Mouse (Mus musculus): ENCODE data around the gene Mctp2. TPM values are rescaled to one million over a fixed set of nuclear protein-coding genes. Genes with fewer than 3 reads are reported as not detected.

Mctp2 gene
- total RNA-seq, 2 experiments from 2014 or later = 0.44 to 0.45 TPM

DNA sequence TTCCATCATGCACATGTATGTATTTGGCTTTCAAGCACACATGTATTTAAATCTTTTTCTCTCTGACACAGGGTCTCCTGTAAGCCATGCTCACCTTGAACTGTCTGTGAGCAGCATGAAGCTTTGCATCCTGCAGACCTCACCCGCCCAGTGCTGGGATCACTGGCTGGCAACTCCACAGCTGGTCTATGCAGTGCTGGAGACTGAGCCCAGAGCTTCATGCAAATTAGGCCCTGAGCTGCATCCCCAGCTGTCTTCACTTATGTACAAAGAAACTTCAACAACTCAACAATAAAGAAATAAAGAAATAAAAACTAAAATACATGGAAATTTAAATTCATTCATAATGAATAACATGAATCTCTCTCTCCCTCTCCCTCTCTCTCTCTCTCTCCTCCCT lies 110.7 kb downstream of the Mctp2 start:
- no peak for DNase-seq (ENCODE audit: low spot score)

DNA sequence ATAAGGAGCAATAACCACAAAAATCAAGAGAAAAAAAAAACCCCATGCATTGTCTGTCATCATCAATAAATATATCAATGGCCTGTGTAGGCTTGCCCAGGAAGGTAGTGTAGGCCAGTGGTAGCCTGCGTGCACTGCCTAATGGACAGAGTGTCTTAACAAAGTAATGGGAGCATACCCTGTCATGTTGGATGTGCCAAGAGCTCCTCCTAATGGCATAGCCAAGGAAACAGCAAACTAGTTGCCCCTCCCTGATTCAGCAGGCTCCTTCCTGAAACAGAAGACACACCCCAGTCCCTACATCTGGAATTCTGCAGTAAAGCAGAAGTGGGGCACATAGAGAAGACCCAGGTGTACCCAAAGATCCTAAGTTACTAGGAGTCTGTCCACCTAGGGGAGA lies 113.1 kb downstream of the Mctp2 start:
- intact Hi-C loops (cut with DNase I) = no loop called here
- DNase-seq (ENCODE audit: low spot score) = no peak

More for the DNA sequence above, 110.7 kb downstream of the Mctp2 start:
- intact Hi-C loops (cut with DNase I) = no loop called here

DNA sequence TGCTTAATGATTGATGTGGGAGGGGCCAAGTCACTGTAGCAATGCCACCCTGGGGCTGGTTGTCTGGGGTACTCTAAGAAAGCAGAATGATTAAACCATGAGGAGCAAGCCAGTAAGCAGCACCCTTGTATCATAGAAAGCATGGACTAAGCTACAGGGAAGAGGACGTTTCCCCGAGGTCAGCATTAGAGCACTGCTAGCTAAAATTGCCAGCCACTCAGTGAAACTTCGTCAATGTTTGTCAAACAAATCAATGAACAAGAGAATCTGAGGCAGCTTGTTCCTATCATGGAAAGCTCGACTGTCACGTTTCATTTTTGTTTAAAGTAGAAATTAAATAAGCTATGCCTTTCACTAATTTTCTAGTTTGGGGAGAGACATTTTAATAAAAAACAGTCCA lies 124.8 kb downstream of the Mctp2 start:
- intact Hi-C loops (cut with DNase I) = no loop called here
- no peak for DNase-seq (ENCODE audit: low spot score)

DNA sequence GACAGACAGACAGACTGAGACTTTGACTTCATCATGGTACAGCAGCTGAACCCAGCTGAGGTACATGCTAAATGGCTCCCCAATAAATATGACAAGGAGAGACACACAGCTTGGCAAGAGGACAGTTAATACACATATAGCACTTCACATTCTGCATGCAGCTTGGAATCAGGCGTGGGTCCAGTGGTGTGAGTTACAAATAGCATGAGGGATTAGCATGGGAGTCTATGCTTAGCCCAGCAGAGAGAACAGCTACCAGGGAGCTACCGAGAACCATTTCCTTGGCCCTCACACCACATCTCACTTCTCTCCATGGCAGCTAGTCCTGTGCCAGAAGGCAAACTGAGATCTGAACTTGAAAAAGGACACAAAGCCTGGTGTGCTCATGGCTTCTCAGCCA lies 137.1 kb downstream of the Mctp2 start:
- intact Hi-C loops (cut with DNase I) = loop anchor here (5.0 to 10.0 kb wide), 2 partner anchors 205 to 582 kb away; no protein-coding TSS in a partner anchor
- DNase-seq (ENCODE audit: low spot score) = no peak

DNA sequence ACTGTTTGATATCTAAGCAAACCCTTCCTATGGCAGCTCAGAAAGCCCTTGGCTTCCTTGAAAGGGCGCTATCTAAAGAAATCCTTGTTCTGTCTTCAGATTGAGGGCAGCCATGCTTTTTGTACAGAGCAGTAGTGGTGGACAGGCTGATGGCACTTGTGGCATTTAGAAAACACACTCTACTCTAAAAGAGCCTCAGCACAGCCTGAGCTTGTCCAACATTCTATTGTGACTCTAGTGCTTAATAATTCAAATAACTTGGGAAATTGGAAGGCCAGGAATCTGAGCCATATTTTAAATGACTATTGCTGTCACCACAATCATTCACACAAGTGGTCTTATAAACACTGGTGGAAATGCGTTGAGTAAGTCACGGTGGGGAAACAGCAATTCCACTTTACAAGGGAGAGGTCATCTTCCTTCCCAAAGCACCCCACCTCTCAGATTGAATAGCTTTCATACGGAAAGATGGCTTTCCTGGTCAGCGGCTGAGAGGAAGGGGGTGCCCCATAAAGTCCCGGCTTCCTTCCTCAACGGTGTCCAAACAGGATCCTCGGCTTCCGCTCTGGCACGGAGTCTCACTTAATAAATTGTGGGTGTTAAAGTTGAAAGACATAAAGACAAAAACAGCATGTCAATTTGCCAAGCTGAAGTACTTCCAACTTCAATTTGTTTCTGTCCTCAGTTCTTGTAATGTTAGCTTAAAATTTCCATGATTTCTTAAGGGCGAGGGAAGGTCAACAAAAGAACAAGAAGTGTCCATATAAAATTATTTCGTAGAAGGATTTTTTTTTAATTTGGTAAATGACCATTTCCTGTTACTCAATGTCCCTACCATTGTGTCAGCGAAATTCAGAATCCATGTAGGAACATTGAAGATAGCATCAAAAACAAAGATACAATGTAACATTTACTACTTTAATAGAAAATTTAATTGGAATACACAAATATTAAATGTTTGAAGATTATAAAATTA lies 140.4 kb downstream of the Mctp2 start:
- DNase-seq (ENCODE audit: low spot score) = peak; percentile 53
- intact Hi-C loops (cut with DNase I) = loop anchor here (5.0 to 10.0 kb wide), 2 partner anchors 201 to 579 kb away; no protein-coding TSS in a partner anchor

DNA sequence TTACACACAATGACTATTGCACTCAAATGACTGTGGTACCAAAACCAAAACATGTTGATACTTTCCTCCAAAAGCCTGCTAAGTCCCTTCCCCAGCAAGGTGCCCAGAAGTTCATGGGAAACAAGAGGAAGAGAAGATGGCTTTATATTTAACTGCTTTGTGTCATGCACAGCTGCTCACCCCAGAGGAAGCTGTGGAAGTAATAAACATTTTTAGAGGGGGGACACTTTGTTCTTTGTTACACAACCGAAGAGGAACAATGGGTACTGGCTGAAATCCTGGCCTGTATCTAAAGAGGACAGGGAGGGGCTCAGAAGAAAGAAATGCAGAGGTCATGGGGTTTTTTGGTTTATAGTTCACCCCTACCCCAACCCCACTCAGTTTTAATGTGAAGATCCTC lies 144.2 kb downstream of the Mctp2 start:
- DNase-seq (ENCODE audit: low spot score) = peak; percentile 6
- intact Hi-C loops (cut with DNase I) = loop anchor here (5.0 to 10.0 kb wide), 2 partner anchors 197 to 455 kb away; no protein-coding TSS in a partner anchor

DNA sequence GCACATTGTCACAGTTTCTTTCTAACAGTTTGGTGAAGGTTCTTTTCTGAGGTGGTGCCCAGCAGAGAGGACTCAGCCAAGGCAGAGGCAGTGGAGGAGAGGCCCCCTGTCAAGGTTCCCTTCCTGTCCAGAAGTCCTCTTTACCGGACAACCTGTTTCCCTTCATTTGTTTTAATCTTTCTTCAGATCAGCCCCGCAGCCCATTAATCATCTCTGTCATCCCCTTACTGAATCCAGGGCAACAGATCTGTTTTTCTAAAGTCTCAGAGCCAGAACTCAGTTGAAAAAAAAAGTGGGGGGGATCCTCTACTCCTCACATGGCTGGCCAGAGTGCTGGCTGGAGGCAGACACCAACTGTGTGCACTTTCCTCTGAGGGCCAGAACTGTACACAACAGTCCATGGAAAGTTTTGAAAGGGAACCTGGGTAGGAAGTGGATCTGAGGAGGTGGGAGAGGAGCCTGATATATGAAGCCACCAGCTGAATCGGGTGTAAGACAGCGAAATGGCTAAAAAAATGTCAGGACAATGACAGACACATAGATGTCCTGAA lies 146.8 kb downstream of the Mctp2 start:
- DNase-seq (ENCODE audit: low spot score) = no peak
- intact Hi-C loops (cut with DNase I) = loop anchor here (5.0 to 10.0 kb wide), 2 partner anchors 195 to 452 kb away; no protein-coding TSS in a partner anchor

DNA sequence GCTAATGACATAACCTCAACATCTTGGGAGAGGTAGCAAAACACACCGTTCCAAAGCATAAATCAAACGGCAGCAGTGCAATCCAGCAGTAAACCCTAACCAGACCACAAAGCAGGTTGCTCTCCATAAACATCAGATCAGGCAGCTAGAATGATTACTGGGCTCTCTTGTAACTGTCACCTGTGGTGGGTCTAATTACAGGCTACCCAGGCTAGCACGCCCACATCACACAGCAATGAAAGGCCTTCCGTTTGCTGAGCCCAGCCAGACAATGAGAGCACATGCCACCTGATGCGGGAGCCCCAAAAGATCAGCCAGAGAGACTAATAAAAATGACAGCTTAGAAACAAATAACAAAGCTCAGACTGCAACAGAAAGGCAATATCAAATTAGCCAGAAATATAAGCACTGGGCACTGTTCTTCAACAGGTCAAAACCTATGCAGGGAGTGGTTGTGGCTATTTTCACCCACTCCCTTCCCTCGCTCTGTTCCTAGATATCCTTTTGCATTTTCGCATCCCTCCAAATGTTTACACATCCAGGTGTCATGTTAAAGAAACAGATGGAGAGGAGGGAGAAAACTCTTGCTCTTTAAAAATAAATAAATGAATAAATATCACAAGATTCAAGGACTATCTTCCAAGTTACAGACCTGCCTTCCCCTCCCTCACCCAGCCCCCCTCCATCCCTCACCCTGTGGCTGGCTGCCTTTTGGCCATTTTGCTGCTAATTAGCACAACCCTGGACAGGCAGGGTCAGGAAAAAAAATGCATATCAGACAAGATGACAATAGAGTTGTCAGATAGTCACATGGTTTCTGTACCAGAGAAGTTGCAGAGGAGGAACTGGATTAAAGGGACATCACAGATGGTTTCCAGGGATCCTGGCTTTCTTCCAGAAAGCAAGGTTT lies 155.4 kb downstream of the Mctp2 start:
- intact Hi-C loops (cut with DNase I) = no loop called here
- DNase-seq (ENCODE audit: low spot score) = no peak

DNA sequence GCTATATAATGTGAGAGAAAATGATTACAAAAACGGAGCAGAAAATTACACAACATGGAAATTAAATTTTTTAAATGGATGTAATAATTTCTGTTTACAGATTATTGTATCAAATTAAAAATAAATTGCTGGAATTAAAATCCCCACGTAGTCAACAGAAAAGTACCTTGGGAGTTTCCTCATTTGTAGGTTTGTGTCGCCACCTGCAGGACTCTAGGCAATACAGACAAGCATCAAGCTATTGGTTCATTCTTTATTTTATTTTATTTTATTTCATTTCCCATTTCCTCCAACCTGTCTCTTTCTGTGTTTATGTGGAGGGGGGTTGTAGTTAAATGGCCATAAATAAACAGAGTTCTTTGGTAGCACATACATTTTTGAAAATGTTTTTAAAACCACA lies 157.3 kb downstream of the Mctp2 start:
- DNase-seq (ENCODE audit: low spot score) = no peak

DNA sequence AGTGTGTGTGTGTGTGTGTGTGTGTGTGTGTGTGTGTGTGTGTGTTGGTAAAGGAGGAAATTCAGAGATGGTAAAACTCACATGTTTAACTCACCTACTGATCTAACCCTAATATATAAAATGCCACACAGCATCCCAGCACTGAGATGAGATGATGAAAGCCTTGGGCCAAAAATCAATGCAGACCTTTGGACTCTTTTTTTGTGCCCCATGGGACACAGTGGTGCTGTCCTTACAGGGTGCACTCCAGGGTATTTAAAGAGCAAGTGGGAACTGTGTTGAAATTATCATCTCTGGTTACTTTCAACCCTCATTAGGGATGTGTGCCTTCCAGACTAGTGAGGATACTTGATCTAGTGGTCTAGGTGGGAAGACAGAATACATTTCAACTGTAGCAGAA lies 159.6 kb downstream of the Mctp2 start:
- no peak for DNase-seq (ENCODE audit: low spot score)
- intact Hi-C loops (cut with DNase I) = loop anchor here (5.0 to 10.0 kb wide), 2 partner anchors 280 to 1802 kb away; no protein-coding TSS in a partner anchor

More for the DNA sequence above, 157.3 kb downstream of the Mctp2 start:
- intact Hi-C loops (cut with DNase I) = loop anchor here (5.0 to 10.0 kb wide), 2 partner anchors 282 to 1804 kb away; no protein-coding TSS in a partner anchor

DNA sequence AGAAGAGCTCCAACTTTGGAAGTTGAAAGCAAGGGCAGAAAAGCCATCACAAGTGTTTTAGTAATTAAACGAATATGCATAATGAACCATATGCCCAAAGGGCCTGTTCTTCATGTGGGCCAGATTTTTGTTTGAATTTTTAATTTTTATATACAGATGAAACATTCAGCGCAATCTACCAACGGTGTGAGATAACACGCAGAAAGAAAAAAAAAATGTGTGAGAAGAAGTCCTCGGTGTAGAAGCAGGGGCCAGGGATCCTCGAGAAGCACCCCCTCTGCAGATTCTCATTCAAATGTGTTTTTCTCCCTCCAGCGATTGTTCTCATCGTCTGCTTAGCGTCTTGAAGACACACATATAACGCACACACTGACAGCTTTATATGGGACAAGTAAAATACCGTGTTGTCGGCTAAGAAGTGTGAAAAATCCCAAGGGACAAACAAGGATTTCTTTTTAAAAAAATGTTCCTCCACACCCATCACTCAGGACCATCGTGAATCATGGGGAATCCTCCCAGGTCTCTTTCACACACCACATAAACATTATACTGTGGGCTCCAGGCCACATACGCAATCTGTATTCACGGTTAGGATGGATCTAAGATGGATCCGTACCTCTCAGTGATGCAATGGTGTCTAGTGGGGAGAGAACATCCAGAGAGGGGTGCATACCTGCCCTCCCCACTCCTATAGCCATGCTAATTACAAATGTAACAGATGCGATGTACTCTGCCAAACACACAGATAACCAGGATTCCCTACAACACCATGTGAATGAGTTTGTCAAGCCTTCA lies 160.5 kb downstream of the Mctp2 start:
- no peak for DNase-seq (ENCODE audit: low spot score)
- intact Hi-C loops (cut with DNase I) = loop anchor here (5.0 to 10.0 kb wide), 2 partner anchors 279 to 1801 kb away; no protein-coding TSS in a partner anchor

DNA sequence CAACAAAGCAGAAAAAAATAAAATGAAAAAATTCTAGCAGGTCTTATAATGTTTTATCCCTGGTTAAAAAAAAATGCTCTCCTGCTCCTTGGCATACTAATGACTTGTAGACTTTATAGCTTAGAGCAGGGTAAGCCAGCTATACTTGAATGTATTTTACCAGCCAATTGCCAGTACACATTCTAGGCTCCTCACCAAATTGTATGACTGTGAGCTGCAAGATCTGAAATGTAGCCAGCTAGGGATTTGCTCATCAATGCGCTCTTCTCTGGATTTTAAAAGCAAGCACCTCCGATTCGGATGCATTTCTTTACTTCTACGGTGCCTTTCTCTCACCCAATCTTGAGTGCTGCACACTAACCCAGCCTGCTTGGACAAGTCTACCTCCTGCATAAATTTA lies 167.7 kb downstream of the Mctp2 start:
- intact Hi-C loops (cut with DNase I) = no loop called here
- DNase-seq (ENCODE audit: low spot score) = no peak

DNA sequence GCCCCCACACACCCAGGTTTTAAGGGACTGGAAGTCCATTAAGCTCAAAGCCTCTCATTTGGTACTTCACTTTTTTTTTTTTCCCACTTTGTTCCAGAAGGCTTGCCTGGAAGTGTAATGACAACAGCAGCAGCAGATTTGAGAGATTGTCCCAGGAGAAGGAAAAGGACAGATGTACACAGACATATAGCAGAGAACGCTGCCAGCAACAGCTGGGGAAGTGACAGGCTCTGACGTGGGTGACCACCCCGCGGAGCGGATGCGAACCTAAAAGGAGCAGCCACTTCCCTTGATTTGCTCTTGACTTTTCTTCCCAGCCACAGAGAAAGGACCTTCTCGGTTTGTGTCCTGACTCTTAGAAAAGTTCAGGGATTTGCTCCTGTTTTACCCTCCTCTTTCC lies 185.4 kb downstream of the Mctp2 start:
- intact Hi-C loops (cut with DNase I) = no loop called here
- DNase-seq (ENCODE audit: low spot score) = no peak

DNA sequence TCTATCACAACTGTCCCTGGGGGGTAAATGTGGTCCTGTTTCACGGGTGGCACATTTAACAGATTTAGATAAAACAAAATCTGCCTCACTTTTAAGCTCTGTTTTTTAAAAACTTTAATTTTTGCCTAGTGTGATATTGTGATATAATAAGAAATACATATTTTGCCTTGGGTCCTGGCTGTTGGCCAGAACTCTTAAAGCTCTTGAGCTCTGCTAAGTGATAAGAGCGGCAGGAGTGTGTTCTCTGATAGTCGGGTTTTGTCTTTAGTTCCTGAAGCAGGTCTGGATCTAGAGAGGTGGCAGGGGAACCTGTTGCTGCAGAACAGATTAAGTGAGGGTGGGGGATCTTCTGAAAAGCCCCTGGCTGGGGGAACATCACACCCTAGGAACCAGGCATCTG lies 186.7 kb downstream of the Mctp2 start:
- intact Hi-C loops (cut with DNase I) = no loop called here
- no peak for DNase-seq (ENCODE audit: low spot score)

DNA sequence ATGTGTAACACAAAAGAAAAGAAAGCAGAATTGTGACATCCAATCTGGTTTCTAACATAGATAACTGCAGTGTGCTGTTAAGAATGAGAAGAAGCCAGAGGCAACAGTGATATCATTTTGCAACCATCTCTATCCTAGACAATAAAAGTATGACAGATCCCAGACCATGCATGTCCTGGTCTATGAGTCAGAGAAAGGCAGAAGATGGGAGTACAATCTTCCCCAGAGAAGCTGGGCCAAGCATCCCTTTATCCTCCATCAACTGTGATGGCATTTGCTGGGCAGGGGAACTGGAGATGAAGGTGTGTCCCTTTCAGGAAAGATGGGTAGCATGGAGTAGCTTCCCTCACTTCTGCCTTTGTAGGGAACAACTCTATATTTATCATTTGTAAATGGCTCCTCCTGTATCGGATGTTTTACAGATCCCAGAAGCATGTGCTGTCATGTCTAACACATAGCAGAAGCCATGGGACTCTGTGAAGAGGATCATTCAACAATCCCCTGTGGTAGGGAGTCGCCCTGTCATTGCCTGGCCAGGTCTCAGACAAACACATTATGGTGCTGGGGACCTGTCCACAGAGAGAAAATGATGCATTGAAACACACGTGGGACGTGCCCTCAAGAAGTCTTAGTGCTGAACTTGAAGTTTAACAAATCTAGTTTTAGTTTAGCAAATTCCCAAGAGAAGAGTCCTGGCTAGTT lies 188.9 kb downstream of the Mctp2 start:
- DNase-seq (ENCODE audit: low spot score) = peak; percentile 2
- intact Hi-C loops (cut with DNase I) = no loop called here

DNA sequence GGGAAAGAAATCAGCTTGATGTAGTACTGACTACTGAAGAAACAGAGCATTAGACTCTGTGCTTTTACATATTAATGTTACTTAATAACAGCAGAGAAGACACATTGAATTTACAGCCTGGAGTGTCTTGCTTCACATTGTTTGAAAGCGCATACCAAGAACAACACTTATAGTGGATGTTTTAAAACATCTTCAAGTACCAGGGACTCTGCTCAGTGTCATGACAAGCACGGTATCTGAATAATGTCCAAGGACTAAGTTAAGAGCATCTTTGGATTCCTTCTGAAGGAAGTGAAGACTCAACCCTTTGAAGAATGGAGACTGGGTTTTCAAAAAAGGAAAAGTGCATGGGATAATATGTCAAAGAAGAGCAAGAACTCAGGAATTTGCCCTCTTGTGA lies 191.3 kb downstream of the Mctp2 start:
- intact Hi-C loops (cut with DNase I) = no loop called here
- DNase-seq (ENCODE audit: low spot score) = no peak

DNA sequence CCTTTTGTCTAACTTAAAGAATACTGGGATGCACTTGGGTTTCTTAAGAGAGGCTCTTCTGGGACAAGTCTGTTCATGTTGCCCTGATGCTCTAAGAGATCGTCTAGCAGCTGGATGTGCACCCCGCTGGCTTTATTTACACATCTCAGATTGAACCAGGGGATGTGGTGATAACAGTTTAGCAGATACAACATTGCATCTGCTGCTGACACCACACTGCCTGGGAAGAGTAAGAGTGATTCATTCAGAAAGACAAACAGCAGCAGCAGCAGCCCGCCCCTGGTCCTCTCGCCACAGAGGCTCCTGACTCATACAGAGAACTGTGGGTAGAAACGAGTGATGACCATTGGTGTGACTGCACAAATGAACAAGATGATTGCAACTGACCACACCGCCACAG lies 195.8 kb downstream of the Mctp2 start:
- intact Hi-C loops (cut with DNase I) = no loop called here
- DNase-seq (ENCODE audit: low spot score) = no peak

DNA sequence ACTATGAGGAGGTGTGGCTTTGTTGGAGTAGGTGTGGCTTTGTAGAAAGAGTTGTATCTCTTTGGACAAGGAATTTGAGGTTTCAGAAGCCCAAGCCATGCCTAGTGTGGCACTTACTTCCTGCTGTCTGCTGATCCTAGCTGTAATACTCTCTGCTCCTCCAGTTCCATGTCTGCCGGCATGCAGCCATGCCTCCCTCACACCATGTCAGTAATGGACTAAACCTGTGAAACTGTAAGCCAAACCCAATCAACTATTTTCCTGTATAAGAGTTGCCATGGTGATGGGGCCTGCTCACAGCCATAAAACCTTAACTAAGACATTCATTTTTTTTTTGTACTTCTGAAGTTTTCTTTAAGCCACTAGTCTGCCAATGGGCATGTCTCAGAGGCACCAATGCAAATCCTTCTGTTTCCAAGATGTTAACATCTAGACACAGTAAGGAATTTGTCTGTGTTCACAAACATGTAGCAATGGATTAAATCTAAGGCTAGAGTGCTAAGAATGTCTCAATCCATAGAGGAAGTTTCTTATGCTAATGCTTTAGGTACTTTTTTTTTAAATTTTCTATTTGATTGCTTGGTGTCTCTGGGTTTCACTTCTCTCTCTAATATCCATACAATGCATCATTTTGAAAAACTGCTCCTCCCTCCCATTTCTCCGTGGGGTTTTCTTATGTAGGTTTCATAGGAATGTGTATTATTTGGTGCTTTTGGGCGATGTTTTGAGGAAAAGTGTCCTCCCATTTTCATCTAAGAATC lies 197.6 kb downstream of the Mctp2 start:
- intact Hi-C loops (cut with DNase I) = no loop called here
- no peak for DNase-seq (ENCODE audit: low spot score)
